Mouse (Mus musculus): ENCODE measurements around the gene Arl5c.

- TF ChIP-seq CTCF (IDR thresholded peaks at IDR 0.05; ENCODE audit: low read depth, low read length) (no peak), EP300 (IDR thresholded peaks at IDR 0.05; ENCODE audit: insufficient read depth, low read depth, low read length) (no peak)
Observed at GRCm38 (mm10) chr11:97999748-98000147, 3.8 kb upstream of the Arl5c start.

All from ES-Bruce4 (cell line).